Mouse (Mus musculus): ENCODE results near the gene Tulp1.
"Not testable (repeated sequence)": the region's sequence is repeated elsewhere in the genome, so short reads cannot be mapped to it uniquely, and the experiment has no call there.

Tulp1 gene

GRCm38 (mm10) chr17:28365122-28365521 is at the start of gene Tulp1:
Gene Tulp1, minus strand, starts transcription at chr17:28365222.
- no peak for DNase-seq (ENCODE audit: low spot score)

- DNase-seq (ENCODE audit: low spot score), result no peak
These were observed 46.4 kb upstream of the Tulp1 start for GRCm38 (mm10) chr17:28411381-28411960.

- no peak for DNase-seq (ENCODE audit: low spot score)
These were observed 45.7 kb upstream of the Tulp1 start for GRCm38 (mm10) chr17:28410731-28411130.

DNA sequence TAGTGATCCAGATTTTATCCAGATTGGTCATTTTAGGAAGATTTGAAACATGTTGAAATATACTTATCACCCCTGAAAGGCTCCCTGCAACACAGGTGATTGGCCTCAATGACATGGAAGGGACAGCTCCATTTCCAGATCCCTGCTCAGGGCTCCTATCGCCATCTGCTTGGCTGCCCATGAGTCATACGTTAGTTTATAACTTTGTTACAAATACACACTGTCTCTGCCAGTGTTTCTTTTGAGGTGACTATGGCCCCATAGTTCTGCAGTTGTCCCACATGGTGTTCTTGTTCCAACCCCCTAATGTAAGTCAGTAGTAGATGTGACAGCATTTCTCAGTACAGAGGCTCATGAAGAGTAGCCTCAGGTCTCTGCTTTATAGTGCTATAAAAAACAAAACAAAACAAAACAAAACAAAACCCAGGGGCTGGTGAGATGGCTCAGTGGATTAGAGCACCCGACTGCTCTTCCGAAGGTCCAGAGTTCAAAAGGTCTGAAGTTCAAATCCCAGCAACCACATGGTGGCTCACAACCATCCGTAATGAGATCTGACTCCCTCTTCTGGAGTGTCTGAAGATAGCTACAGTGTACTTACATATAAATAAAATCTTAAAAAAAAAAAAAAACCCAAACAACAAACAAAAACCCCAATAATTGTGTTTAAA is 43.4 kb upstream of the Tulp1 start:
- DNase-seq (ENCODE audit: low spot score), result no peak

DNA sequence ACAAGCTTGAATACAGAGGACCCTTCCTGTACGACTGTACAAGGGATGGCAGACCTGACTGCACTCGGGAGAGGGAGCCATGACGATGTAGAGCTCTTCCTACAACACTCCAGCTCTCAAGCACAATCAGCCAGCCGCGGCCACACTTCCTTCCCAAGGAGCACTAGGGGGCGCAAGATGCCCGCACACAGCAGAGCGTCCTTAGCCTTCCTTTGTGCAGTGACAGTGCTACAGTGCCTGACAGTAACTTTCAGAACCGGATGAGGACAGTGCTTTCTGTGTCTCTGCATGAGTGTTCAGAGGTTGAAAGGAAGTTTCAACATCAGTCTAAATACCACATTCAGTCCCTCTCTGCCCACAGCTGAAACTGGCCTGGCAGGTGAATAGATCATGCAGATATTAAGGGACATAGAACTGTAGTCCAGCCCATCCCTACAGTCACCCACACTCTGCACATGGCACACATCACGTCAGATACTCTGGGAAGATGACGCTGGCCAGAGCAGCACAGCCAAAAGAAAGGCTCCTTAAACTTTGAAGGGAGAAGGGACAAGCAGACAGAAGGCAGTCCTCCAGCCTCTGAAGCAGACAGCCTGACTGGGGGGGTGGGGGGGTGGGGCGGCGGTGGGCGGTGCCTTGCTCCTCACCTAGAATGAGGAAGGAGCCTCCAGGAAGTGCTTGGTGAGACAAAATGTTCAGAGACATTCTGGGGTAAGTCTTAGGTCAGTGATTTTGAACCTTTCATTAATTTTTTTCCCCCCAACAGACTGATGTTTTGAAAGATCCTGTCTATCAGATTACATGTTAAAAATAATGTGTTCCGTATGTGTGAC is 42.6 kb upstream of the Tulp1 start:
- DNase-seq (ENCODE audit: low spot score), result peak; percentile 57

DNA sequence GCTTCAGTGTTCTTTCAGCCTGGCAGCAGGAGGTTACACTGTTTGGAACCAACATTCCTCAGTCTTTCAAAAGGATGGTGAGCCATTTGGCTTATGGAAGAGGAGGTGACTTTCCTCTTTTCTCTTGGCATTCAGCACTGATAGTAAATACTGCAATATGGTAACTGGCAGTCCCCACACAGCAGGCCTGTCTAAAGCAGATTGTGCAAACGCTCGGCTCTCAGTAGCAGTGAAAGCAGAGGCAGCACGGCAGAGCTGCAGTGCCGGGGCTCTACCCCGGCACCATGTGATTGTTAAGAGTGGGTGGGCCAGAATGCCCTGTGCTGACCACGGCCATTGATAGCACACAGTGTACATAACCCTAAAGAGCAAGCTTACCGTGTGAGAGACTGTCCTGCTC is 41.4 kb upstream of the Tulp1 start:
- no peak for DNase-seq (ENCODE audit: low spot score)

- DNase-seq (ENCODE audit: low spot score), result not testable (repeated sequence)
These were observed 39.7 kb upstream of the Tulp1 start for GRCm38 (mm10) chr17:28404745-28405144.

DNA sequence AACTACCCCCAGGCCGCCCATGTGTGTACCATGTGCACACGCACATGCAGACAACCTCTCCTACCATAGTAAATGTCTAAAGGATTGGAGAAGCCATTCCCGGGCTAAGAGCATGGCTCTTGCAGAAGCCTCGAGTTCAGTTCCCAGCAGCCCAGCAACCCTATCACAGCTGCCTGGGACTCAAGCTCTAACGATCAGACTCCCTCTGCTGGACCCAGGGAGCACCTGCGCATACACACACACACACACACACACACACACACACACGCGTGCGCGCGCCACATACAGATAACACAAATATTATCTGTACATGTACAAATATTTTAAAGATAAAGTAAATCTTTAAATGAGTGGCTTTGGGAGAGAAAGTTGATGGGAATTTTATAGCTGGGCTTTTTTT is 39.3 kb upstream of the Tulp1 start:
- DNase-seq (ENCODE audit: low spot score), result no peak

DNA sequence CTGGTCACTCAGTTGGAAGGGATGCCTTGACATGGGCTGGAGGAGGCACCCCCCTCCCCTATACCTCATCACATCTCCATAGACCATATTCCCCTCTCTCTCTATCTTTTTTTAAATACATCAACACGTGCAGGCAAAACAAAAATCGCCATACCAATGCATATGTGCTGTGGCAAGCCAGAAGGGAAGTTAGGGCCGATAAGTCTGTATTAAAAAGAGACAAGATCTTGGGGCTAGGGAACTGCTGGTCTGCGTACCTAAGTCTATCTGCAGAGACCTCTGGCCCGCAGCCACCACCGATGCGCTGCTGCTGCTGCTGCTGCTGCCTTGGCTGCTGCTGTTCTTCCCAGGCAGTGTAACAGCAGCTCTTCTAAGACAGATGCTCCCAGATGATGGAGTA is 30.0 kb upstream of the Tulp1 start:
- DNase-seq (ENCODE audit: low spot score), result no peak

- DNase-seq (ENCODE audit: low spot score), result no peak
These were observed 29.2 kb upstream of the Tulp1 start for GRCm38 (mm10) chr17:28394051-28394765.

DNA sequence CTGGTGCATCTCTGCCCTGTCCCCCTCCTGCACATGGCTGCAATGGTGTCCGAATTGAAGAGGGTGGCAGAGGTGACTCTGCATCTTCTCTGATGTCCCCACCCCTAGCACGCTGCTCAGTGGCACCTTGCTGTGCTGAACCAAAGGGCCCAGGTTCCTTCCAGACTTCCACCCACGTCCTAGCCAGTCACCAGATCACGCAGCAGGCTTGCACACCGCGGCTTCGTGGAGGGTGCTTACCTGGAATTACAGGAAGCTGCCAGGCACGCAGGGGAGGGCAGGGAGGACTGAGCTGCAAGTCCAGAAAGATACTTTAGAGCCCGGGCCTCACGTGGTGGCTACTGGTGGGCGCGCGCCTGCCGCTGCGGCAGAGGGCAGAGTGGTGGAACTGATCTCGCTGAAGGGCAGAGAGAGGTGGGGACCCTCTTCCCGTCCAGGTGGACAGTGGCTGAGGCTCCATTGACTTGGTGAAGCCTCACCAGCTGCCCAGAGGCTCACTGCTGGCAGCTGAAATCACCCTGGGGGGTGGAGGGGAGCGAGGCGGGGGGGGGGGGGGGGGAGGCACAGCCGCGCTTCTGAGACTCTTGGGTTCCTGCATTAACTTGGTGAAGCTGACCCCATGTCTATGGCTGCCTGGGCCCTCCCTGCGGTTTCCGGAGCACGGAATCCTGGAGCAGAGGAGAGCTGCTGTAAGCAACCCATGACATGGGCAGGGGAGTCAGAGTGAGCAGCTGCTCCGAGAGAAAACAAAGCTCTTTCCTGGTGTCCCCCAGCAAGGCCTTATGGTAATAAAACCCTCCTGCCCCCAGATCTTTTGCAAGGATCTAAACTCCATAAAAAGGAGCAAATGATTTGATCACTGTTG is 26.8 kb upstream of the Tulp1 start:
- no peak for DNase-seq (ENCODE audit: low spot score)

GRCm38 (mm10) chr17:28388534-28388933 is 23.5 kb upstream of the Tulp1 start:
- DNase-seq (ENCODE audit: low spot score), result no peak

- peak; percentile 52 for DNase-seq (ENCODE audit: low spot score)
These were observed 21.3 kb upstream of the Tulp1 start for GRCm38 (mm10) chr17:28386150-28386905.

DNA sequence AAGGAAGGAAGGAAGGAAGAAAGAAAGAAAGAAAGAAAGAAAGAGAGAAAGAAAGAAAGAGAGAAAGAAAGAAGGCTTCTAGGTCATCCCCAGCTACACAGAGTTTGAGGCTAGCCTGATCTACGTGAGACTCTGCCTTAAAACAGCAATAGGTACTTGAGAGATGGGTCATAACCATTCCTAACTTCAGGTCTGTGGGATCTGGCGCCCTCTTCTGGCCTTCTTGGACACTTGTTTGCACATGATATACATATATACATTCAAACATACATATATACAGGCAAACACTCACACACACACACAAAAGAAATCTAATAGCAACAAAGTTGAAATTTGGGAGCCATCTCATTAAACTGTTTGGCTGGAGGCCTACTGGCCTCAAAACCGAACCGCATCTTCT is 19.3 kb upstream of the Tulp1 start:
- DNase-seq (ENCODE audit: low spot score), result no peak

DNA sequence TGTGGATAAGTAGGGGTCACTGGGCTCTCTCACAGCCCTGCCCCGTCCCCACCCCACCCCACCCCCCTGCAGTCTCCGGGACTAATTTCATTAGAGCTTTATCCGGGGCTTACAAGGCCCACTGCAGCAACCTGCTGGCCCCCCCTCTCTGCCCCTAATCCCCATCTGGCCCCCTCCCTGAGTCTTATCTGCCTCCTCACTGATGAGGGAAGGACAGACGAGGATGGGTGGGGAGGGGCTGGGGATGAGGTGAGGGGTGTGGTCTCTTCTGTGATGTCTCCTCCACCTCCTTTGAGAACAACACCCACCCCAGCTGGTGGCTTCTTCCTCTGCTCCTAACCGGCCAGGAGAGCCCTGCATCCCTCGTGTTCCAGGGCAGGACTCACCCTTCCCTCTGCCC is 15.2 kb upstream of the Tulp1 start:
- no peak for DNase-seq (ENCODE audit: low spot score)

- DNase-seq (ENCODE audit: low spot score), result no peak
These were observed 10.6 kb upstream of the Tulp1 start for GRCm38 (mm10) chr17:28375592-28376061.

- DNase-seq (ENCODE audit: low spot score), result no peak
These were observed 9.5 kb upstream of the Tulp1 start for GRCm38 (mm10) chr17:28374494-28374893.

- DNase-seq (ENCODE audit: low spot score), result peak; percentile 40
These were observed 8.8 kb upstream of the Tulp1 start for GRCm38 (mm10) chr17:28373821-28374220.

DNA sequence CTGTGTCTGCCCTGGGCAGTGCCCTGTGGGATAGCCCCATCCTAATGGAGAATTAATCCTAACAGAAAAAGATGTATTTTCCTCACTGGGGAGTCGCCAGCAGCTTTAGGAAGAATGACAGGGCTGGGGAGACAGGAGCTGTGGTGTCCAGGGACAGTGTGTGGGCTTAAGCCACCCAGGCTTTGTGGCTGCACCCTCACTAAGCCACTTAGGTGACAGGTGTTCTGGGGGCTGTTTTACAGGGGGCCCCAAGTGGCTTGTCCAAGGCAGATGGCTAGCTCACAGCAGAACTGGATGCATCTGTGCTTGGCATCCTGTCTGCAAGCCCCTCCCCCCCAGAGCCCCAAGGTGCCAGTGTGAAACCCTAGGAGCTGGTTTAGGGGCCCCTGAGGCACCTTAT is 6.9 kb upstream of the Tulp1 start:
- DNase-seq (ENCODE audit: low spot score), result no peak

GRCm38 (mm10) chr17:28371286-28371685 is 6.3 kb upstream of the Tulp1 start:
- no peak for DNase-seq (ENCODE audit: low spot score)

- DNase-seq (ENCODE audit: low spot score), result no peak
These were observed 4.0 kb upstream of the Tulp1 start for GRCm38 (mm10) chr17:28369056-28369455.
